Mouse (Mus musculus): ENCODE data around the gene Lmo2.

DNA sequence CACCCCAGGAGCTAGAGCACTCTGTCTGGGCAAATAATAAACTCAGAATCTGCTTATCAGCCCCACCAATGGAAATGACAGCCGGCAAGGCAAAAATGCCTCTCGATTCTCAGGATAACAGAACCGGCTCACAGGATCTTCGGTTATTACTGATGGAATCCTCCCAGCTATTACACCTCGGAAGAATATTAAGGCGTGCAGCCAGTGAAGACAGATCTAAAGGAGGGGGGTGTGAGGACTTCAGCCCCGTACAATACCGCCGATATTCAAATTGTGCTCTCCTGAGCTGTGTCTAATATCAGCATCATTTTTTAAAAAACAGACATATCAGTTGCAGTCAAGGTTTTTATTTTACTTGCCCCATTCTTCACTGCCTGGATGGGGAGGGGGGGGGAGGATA lies 34.4 kb downstream of the Lmo2 start:
- no peak for TF ChIP-seq CTCF (IDR thresholded peaks at IDR 0.05; ENCODE audit: borderline replicate concordance, insufficient read depth, low read length)
- TF ChIP-seq POLR2A (IDR thresholded peaks at IDR 0.05; ENCODE audit: low read depth, low read length): no peak
